Mouse (Mus musculus) kidney, embryonic 14.5 days (tissue): Measurements from ENCODE around the gene Tal1. TPM values are rescaled to one million over a fixed set of nuclear protein-coding genes. Genes with fewer than 3 reads are reported as not detected.

Experiments used
- ATAC-seq: fragments of 200-750 bp; cut with Nextera tagmentation; 2 replicates; pipeline ENCODE4 v1.8.0; 2017; ENCODE audit warnings: moderate number of reproducible peaks, mild to moderate bottlenecking, moderate TSS enrichment, moderate library complexity; ENCODE audit not compliant: low FRiP score, low TSS enrichment
- H3K27ac ChIP-seq: fragments of 300-500 bp; sonication (generic); 2 replicates; pipeline ENCODE4 v1.5.1; 2014; ENCODE audit warnings: low read depth, mild to moderate bottlenecking, low read length, moderate library complexity, mixed read lengths
- H3K27me3 ChIP-seq: fragments of 300-500 bp; sonication (generic); 2 replicates; pipeline ENCODE4 v1.6.1; 2014; ENCODE audit warnings: mild to moderate bottlenecking, low read length; ENCODE audit not compliant: control insufficient read depth, insufficient read depth
- H3K36me3 ChIP-seq: fragments of 300-500 bp; sonication (generic); 2 replicates; pipeline ENCODE4 v1.6.1; 2014; ENCODE audit warnings: low read length, mixed read lengths; ENCODE audit not compliant: control insufficient read depth, insufficient read depth
- H3K4me1 ChIP-seq: fragments of 300-500 bp; sonication (generic); 2 replicates; pipeline ENCODE4 v1.6.1; 2014; ENCODE audit warnings: low read length, mixed read lengths; ENCODE audit not compliant: control insufficient read depth, insufficient read depth
- H3K4me2 ChIP-seq: fragments of 300-500 bp; sonication (generic); replicated peaks from 2 replicates; pipeline ENCODE4 v1.6.1; 2014; ENCODE audit warnings: low read depth, mild to moderate bottlenecking, low read length
- H3K4me3 ChIP-seq: fragments of 300-500 bp; sonication (generic); 2 replicates; pipeline ENCODE4 v1.5.1; 2014; ENCODE audit warnings: mild to moderate bottlenecking, low read length
- H3K9ac ChIP-seq: fragments of 300-500 bp; sonication (generic); 2 replicates; pipeline ENCODE4 v1.6.1; 2014; ENCODE audit warnings: low read depth, mild to moderate bottlenecking, low read length, moderate library complexity
- H3K9me3 ChIP-seq: fragments of 300-500 bp; sonication (generic); 2 replicates; pipeline ENCODE4 v1.6.1; 2016; ENCODE audit warnings: low read length; ENCODE audit not compliant: control insufficient read depth
- WGBS: fragments of 180-500 bp; shearing (Covaris S2); extraction: QIAGEN DNeasy Blood & Tissue Kit; methylation state at CpG from one replicate; pipeline ENCODE4 v1.1.7; 2014; 5-methylcytosine and 5-hydroxymethylcytosine counted together
- polyA plus RNA-seq: library from polyadenylated mRNA; unstranded; fragments of >200 nt; fragmentation: Nextera tagmentation; extraction: Ambion mirVana; gene quantifications from 2 replicates; pipeline ENCODE4 v1.2.1, GENCODE M21; 2014

The Tal1 gene
- polyA plus RNA-seq, 1 experiment from 2014 or later = 1.7 TPM

GRCm38 (mm10) chr4:115060753-115061152 lies 4.5 kb downstream of the Tal1 start:
- Histone ChIP-seq H3K27me3 (peaks cover 94% of the 10 kb centered on the region), H3K9me3 (no peaks in the 10 kb centered on the region), H3K4me2 (peak overlapping the region; percentile 18; the same call in 1 of the 2 replicates), H3K9ac (no peak overlapping the region), H3K36me3 (no peaks in the 10 kb centered on the region), H3K4me3 (peak overlapping the region; percentile 14; the same call in 1 of the 2 replicates), H3K4me1 (peaks cover 18% of the 10 kb centered on the region), H3K27ac (no peak overlapping the region)
- no peak for ATAC-seq
- WGBS = 11% methylated on average over 3 of the region's 3 CpGs

- H3K9me3 ChIP-seq = no peaks in the 10 kb centered on the region
- peaks cover 88% of the 10 kb centered on the region for H3K27me3 ChIP-seq
- H3K9ac ChIP-seq = peak overlapping the region; percentile 54; the same call in 1 of the 2 replicates
- H3K4me3 ChIP-seq = peak overlapping the region; percentile 56
- H3K4me1 ChIP-seq = peaks cover 9% of the 10 kb centered on the region; the same call in 1 of the 2 replicates
- 2% methylated on average over 9 of the region's 9 CpGs for WGBS
- no peak overlapping the region for H3K27ac ChIP-seq
- peak overlapping the region; percentile 95 for H3K4me2 ChIP-seq
- no peaks in the 10 kb centered on the region for H3K36me3 ChIP-seq
- no peak for ATAC-seq
Measured at GRCm38 (mm10) chr4:115062540-115062874, 6.3 kb downstream of the Tal1 start.

GRCm38 (mm10) chr4:115062875-115063517 lies 6.8 kb downstream of the Tal1 start:
- Histone ChIP-seq H3K27ac (no peak overlapping the region), H3K27me3 (peaks cover 83% of the 10 kb centered on the region), H3K9me3 (no peaks in the 10 kb centered on the region), H3K4me2 (peak overlapping the region; percentile 95), H3K36me3 (no peaks in the 10 kb centered on the region), H3K4me1 (peaks cover 9% of the 10 kb centered on the region; the same call in 1 of the 2 replicates), H3K9ac (peak overlapping the region; percentile 54), H3K4me3 (peak overlapping the region; percentile 56)
- peak; percentile 82 for ATAC-seq
- WGBS = under 1% methylated on average over 51 of the region's 58 CpGs

GRCm38 (mm10) chr4:115063518-115064239 lies 7.5 kb downstream of the Tal1 start:
- ATAC-seq = peak; percentile 18; the same call in 1 of the 2 replicates
- WGBS = 2% methylated on average over 31 of the region's 31 CpGs
- Histone ChIP-seq H3K4me3 (peak overlapping the region; percentile 56), H3K4me2 (peak overlapping the region; percentile 95), H3K9ac (peak overlapping the region; percentile 54), H3K27me3 (peaks cover 78% of the 10 kb centered on the region), H3K27ac (no peak overlapping the region), H3K4me1 (peaks cover 9% of the 10 kb centered on the region; the same call in 1 of the 2 replicates), H3K36me3 (no peaks in the 10 kb centered on the region), H3K9me3 (no peaks in the 10 kb centered on the region)

GRCm38 (mm10) chr4:115071668-115072067 lies 15.4 kb downstream of the Tal1 start:
- ATAC-seq = no peak

GRCm38 (mm10) chr4:115074789-115075188 lies 18.6 kb downstream of the Tal1 start:
- no peak overlapping the region for H3K27ac ChIP-seq
- no peak overlapping the region for H3K4me3 ChIP-seq
- peaks cover 8% of the 10 kb centered on the region for H3K4me1 ChIP-seq
- H3K9ac ChIP-seq = no peak overlapping the region
- 100% methylated on average over 1 of the region's 1 CpGs for WGBS
- H3K27me3 ChIP-seq = no peaks in the 10 kb centered on the region
- ATAC-seq = no peak
- no peaks in the 10 kb centered on the region for H3K9me3 ChIP-seq
- no peaks in the 10 kb centered on the region for H3K36me3 ChIP-seq
- H3K4me2 ChIP-seq = no peak overlapping the region

More at GRCm38 (mm10) chr4:115071668-115072067, 15.4 kb downstream of the Tal1 start:
- no peak overlapping the region for H3K9ac ChIP-seq
- H3K4me2 ChIP-seq = no peak overlapping the region
- no peaks in the 10 kb centered on the region for H3K4me1 ChIP-seq
- H3K36me3 ChIP-seq = no peaks in the 10 kb centered on the region
- no peak overlapping the region for H3K4me3 ChIP-seq
- H3K27ac ChIP-seq = no peak overlapping the region
- H3K9me3 ChIP-seq = no peaks in the 10 kb centered on the region
- peaks cover under 1% of the 10 kb centered on the region; the same call in 1 of the 2 replicates for H3K27me3 ChIP-seq
- WGBS = 57% methylated on average over 1 of the region's 1 CpGs

- H3K4me2 ChIP-seq = no peak overlapping the region
- H3K4me1 ChIP-seq = peaks cover 10% of the 10 kb centered on the region
- H3K27me3 ChIP-seq = no peaks in the 10 kb centered on the region
- H3K4me3 ChIP-seq = no peak overlapping the region
- H3K9me3 ChIP-seq = no peaks in the 10 kb centered on the region
- H3K9ac ChIP-seq = no peak overlapping the region
- no peak overlapping the region for H3K27ac ChIP-seq
- WGBS = 30% methylated on average over 3 of the region's 3 CpGs
- H3K36me3 ChIP-seq = no peaks in the 10 kb centered on the region
- ATAC-seq = no peak; the same call in 1 of the 2 replicates
Measured at GRCm38 (mm10) chr4:115075204-115075915, 19.1 kb downstream of the Tal1 start.

DNA sequence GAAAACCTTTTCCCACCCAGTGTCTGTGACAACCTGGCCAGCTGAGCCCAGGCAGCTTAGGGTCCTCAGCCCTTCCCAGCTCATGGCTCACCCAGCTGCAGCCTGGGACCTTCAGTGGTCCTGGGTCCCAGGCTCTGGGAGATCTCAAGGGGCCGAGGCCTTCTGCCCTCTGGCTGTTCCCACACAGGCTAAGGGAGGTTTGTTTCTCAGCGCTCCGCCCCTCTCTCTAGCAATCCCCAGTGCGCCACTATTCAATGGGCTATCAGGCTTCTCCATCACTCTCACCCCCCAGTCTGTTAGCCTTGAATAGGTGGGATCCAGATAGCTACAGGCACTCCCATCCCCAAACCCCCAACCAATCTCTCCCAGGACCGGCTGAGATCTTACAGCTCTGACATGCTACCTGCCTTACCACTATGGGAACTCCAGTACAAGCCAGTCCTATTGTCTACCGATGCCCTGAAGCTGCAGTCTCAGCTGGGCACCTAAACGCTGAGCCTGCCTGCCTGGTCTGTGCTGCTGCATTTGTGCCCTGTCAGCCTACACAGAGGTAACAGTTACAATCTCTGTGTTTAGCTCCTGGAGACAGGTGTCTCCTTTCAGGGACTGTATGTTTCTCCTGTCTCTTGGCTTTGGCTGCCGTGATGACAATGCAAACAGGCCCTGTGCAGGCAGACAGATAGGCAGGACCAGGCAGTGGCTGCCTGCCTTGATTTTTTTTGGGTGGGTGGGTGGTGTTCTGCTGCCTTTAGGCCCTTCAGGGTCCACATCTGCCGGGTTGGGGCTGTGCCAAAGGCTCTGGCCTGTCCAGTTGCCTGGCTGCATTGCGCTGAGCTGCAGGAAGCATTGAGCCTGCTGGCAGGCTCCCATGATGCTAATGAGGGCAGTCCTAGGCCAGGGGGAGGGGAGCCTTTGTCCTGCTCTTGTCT lies 22.9 kb downstream of the Tal1 start:
- Histone ChIP-seq H3K4me3 (no peak overlapping the region), H3K27ac (no peak overlapping the region), H3K4me2 (no peak overlapping the region), H3K4me1 (peaks cover 10% of the 10 kb centered on the region), H3K9me3 (no peaks in the 10 kb centered on the region), H3K36me3 (no peaks in the 10 kb centered on the region), H3K27me3 (no peaks in the 10 kb centered on the region), H3K9ac (no peak overlapping the region; the same call in 1 of the 2 replicates)
- 30% methylated on average over 10 of the region's 10 CpGs for WGBS
- ATAC-seq = peak; percentile 53
